Mouse (Mus musculus): ENCODE results near the gene Gm49321. TPM values are rescaled to one million over a fixed set of nuclear protein-coding genes. Genes with fewer than 3 reads are reported as not detected.
A peak's percentile ranks its signal among the peaks of the same experiment; 100 is the strongest.

The Gm49321 gene
- polyA plus RNA-seq, 1 experiment from 2014 or later, result 9.4 TPM

DNA sequence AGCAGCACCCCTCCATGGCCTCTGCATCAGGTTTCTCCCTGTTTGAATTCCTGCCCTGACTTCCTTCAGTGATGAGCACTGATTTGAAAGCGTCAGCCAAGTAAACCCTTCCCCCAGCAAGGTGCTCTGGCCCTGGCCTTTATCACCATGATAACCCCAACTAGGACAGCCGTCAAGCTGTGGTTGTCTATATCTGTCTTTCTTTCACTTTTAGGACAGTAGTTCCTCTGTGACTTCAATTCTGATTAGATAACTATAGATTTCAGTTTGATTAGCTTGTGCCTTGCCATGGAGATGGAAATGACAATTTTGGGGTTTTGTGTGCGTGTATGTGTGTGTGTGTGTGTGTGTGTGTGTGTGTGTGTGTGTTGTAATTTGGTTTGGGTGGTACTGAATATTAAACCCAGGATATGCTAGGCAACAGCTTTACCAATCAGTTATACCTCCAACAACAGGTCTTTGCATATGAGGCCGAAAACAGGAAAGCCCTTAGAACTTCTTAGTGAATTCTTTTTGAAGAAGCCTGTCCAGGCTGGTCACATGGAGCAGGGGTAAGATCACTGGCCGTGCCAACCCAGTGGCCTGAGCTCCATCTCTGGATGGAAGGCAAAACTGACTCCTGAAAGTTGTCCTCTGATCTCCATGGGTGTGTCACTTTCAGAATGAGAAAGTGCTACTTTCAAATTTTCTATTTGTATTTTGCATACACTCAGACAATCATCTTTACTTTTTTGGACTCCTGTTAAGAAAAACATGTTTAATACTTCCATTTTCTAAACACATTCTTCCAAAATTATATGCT lies 33.1 kb upstream of the Gm49321 start:
- H3K27ac ChIP-seq (ENCODE audit: low read depth), result no peak overlapping the region
- H3K4me3 ChIP-seq (ENCODE audit: low read depth, low read length), result no peak overlapping the region
- H3K36me3 ChIP-seq (ENCODE audit: control insufficient read depth, insufficient read depth, low read length), result no peaks in the 10 kb centered on the region
- no peak overlapping the region for H3K9ac ChIP-seq (ENCODE audit: low read length)
- H3K9me3 ChIP-seq (ENCODE audit: control insufficient read depth, low read length), result no peaks in the 10 kb centered on the region
- WGBS, result 76% methylated on average over 5 of the region's 5 CpGs
- ATAC-seq (replicated peaks; ENCODE audit: low FRiP score, low TSS enrichment, low read depth) (no peak), DNase-seq (ENCODE audit: low spot score) (no peak)
- no peaks in the 10 kb centered on the region for H3K27me3 ChIP-seq (replicated peaks; ENCODE audit: control insufficient read depth, insufficient read depth, low read length)
- H3K4me1 ChIP-seq (replicated peaks; ENCODE audit: control insufficient read depth, insufficient read depth, low read length), result 0 out of 2 replicates have a peak, but pooled peaks cover 7% of the 10 kb centered on the region
- H3K4me2 ChIP-seq (ENCODE audit: low read length), result no peak overlapping the region

DNA sequence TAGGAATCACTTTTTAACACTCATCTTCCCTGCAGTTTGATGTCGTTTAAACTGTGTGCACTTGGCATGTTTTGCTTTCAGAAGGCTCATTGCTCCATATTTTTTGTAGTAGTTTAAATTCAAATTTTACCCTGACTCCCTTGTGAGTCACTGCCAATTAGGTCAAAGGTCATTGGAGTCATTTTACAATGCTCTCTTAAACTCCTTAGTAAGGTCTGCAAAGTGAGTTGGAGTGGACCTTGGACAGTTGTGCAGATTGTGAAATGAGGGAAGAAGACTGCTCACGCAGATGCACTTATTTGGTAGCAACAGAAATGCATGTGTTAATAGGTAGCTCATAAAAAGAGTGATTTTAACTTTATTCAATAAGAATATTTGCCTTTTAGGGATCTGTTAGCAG lies 32.4 kb upstream of the Gm49321 start:
- ATAC-seq (replicated peaks; ENCODE audit: low FRiP score, low TSS enrichment, low read depth) (no peak), DNase-seq (ENCODE audit: low spot score) (no peak)
- H3K4me1 ChIP-seq (replicated peaks; ENCODE audit: control insufficient read depth, insufficient read depth, low read length), result peaks cover 7% of the 10 kb centered on the region; the same call in 1 of the 2 replicates
- H3K4me2 ChIP-seq (ENCODE audit: low read length), result no peak overlapping the region
- no peak overlapping the region for H3K9ac ChIP-seq (ENCODE audit: low read length)
- no peaks in the 10 kb centered on the region for H3K9me3 ChIP-seq (ENCODE audit: control insufficient read depth, low read length)
- WGBS, result 34% methylated on average over 2 of the region's 2 CpGs
- no peak overlapping the region for H3K4me3 ChIP-seq (ENCODE audit: low read depth, low read length)
- H3K27ac ChIP-seq (ENCODE audit: low read depth), result no peak overlapping the region
- no peaks in the 10 kb centered on the region for H3K36me3 ChIP-seq (ENCODE audit: control insufficient read depth, insufficient read depth, low read length)
- no peaks in the 10 kb centered on the region for H3K27me3 ChIP-seq (replicated peaks; ENCODE audit: control insufficient read depth, insufficient read depth, low read length)

DNA sequence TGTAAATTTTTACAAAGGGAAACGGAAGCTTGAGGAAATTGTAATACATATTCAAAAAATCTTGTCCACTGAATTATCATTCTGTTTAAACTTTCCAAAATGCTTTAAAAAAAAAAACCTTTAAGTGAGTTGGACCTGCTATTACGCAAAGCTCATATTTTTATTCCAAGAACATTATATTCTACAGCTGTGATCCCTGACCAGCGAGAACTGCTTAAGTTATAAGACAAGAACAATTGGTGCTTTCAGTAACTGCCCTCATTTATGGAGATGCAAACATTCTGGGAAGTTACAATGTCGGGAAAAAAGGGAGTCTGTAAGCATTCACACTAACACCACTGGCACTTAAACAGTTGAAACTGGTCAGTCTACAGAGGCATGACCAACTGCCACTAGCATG lies 31.9 kb upstream of the Gm49321 start:
- Histone ChIP-seq H3K9ac (ENCODE audit: low read length) (no peak overlapping the region), H3K4me1 (replicated peaks; ENCODE audit: control insufficient read depth, insufficient read depth, low read length) (peaks cover 10% of the 10 kb centered on the region), H3K4me2 (ENCODE audit: low read length) (no peak overlapping the region), H3K9me3 (ENCODE audit: control insufficient read depth, low read length) (no peaks in the 10 kb centered on the region), H3K36me3 (ENCODE audit: control insufficient read depth, insufficient read depth, low read length) (no peaks in the 10 kb centered on the region), H3K27ac (ENCODE audit: low read depth) (no peak overlapping the region), H3K4me3 (ENCODE audit: low read depth, low read length) (no peak overlapping the region), H3K27me3 (replicated peaks; ENCODE audit: control insufficient read depth, insufficient read depth, low read length) (no peaks in the 10 kb centered on the region)
- DNase-seq (ENCODE audit: low spot score) (no peak), ATAC-seq (replicated peaks; ENCODE audit: low FRiP score, low TSS enrichment, low read depth) (no peak)
- 68% methylated on average over 4 of the region's 4 CpGs for WGBS

DNA sequence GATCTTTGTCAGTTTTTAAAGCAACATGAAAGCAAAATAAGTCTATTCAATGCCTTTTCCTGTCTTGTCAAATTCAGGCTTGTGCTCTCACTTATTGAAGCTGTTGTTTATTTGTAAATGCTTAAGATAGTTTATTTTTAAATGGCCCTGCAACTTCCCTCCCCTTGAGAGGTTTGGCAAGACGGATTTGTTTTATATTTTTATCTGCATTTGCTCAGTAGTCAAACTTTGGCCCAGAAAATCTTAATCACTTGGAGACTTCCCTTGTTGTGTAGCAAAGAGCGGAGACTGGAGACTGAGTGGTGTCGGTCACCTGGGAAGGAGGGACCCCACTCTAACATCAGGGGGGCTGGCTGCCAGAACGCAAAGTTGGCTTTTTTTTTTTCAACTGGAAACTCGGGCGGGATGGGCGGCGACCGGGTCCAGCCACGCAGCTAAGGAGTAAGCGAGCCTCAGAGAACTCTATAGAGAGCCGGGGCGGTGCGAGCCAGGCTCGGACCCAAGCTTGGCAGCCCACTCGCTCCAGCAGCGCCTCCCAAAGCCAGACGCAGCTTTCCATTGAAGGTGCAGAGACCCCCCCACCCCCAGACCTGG lies 30.3 kb upstream of the Gm49321 start:
- peak overlapping the region; percentile 71 for H3K27ac ChIP-seq (ENCODE audit: low read depth)
- no peaks in the 10 kb centered on the region for H3K9me3 ChIP-seq (ENCODE audit: control insufficient read depth, low read length)
- peaks cover 16% of the 10 kb centered on the region for H3K4me1 ChIP-seq (replicated peaks; ENCODE audit: control insufficient read depth, insufficient read depth, low read length)
- no peak for DNase-seq (ENCODE audit: low spot score)
- H3K4me3 ChIP-seq (ENCODE audit: low read depth, low read length), result peak overlapping the region; percentile 38
- H3K27me3 ChIP-seq (replicated peaks; ENCODE audit: control insufficient read depth, insufficient read depth, low read length), result no peaks in the 10 kb centered on the region
- WGBS, result 1% methylated on average over 18 of the region's 18 CpGs
- H3K36me3 ChIP-seq (ENCODE audit: control insufficient read depth, insufficient read depth, low read length), result no peaks in the 10 kb centered on the region
- ATAC-seq (replicated peaks; ENCODE audit: low FRiP score, low TSS enrichment, low read depth), result no peak
- H3K9ac ChIP-seq (ENCODE audit: low read length), result peak overlapping the region; percentile 49
- peak overlapping the region; percentile 61 for H3K4me2 ChIP-seq (ENCODE audit: low read length)

DNA sequence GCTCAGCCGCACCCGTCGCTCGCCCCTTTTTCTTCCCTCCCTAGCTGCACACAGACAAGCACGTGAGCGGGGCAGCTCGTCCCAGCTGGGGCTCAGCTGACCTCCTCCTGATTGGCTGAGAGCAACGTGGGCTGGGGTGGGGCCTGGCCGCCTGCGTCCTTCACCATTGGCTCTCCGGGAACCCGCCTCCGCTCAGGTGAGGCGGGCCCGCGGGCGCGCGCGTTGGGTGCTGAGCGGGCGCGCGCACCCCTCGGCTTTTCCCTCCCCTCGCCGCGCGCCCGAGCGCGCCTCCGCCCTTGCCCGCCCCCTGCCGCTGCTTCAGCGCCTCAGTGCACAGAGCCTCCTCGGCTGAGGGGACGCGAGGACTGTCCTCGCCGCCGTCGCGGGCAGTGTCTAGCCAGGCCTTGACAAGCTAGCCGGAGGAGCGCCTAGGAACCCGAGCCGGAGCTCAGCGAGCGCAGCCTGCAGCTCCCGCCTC lies 29.7 kb upstream of the Gm49321 start:
- Histone ChIP-seq H3K9ac (ENCODE audit: low read length) (peak overlapping the region; percentile 99), H3K27ac (ENCODE audit: low read depth) (peak overlapping the region; percentile 99), H3K4me2 (ENCODE audit: low read length) (peak overlapping the region; percentile 61), H3K27me3 (replicated peaks; ENCODE audit: control insufficient read depth, insufficient read depth, low read length) (no peaks in the 10 kb centered on the region), H3K4me3 (ENCODE audit: low read depth, low read length) (peak overlapping the region; percentile 96), H3K36me3 (ENCODE audit: control insufficient read depth, insufficient read depth, low read length) (no peaks in the 10 kb centered on the region), H3K9me3 (ENCODE audit: control insufficient read depth, low read length) (no peaks in the 10 kb centered on the region), H3K4me1 (replicated peaks; ENCODE audit: control insufficient read depth, insufficient read depth, low read length) (peaks cover 16% of the 10 kb centered on the region)
- WGBS, result under 1% methylated on average over 39 of the region's 51 CpGs
- ATAC-seq (replicated peaks; ENCODE audit: low FRiP score, low TSS enrichment, low read depth) (peak; percentile 99), DNase-seq (ENCODE audit: low spot score) (peak; percentile 98)

DNA sequence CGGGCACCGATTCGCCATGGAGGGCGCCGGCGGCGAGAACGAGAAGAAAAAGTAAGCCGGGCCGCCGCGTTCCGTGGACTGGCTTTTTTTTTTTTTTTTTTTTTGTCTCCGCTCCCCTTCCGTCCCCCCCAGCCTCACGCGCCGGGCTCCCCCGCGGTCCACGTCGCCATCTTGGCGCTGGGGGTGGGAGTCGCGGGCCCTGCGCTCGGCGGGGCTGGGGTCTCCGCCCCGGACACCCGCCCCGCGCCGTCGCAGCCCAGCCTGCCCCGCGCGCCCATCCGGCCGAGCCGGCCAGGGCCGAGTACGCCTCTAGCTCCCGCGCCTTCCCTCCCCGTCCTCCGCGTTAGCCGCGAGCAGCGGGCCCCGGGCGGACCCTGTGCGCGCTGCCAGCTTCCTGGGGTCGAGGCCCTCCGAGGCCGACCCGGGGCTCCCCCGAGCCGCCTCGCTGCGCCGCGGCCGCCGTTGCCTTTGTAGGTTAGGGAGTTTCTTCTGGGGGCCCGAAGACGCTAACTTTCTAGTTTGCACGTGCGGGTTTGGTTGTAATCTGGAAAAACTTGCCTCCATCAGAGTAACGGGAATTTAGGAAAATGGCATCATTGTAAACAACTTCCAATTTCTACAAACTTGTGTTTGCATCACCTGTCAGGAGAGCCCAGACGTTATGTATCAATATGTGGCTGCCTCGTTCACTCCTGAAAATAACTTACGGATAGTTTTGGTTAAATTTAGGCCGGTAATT lies 29.0 kb upstream of the Gm49321 start:
- under 1% methylated on average over 67 of the region's 76 CpGs for WGBS
- no peaks in the 10 kb centered on the region for H3K27me3 ChIP-seq (replicated peaks; ENCODE audit: control insufficient read depth, insufficient read depth, low read length)
- DNase-seq (ENCODE audit: low spot score) (peak; percentile 81), ATAC-seq (replicated peaks; ENCODE audit: low FRiP score, low TSS enrichment, low read depth) (peak; percentile 70)
- H3K9ac ChIP-seq (ENCODE audit: low read length), result peak overlapping the region; percentile 99
- no peaks in the 10 kb centered on the region for H3K9me3 ChIP-seq (ENCODE audit: control insufficient read depth, low read length)
- H3K4me1 ChIP-seq (replicated peaks; ENCODE audit: control insufficient read depth, insufficient read depth, low read length), result peaks cover 16% of the 10 kb centered on the region
- H3K36me3 ChIP-seq (ENCODE audit: control insufficient read depth, insufficient read depth, low read length), result no peaks in the 10 kb centered on the region
- H3K4me3 ChIP-seq (ENCODE audit: low read depth, low read length), result peak overlapping the region; percentile 96
- H3K27ac ChIP-seq (ENCODE audit: low read depth), result peak overlapping the region; percentile 99
- H3K4me2 ChIP-seq (ENCODE audit: low read length), result peak overlapping the region; percentile 58

DNA sequence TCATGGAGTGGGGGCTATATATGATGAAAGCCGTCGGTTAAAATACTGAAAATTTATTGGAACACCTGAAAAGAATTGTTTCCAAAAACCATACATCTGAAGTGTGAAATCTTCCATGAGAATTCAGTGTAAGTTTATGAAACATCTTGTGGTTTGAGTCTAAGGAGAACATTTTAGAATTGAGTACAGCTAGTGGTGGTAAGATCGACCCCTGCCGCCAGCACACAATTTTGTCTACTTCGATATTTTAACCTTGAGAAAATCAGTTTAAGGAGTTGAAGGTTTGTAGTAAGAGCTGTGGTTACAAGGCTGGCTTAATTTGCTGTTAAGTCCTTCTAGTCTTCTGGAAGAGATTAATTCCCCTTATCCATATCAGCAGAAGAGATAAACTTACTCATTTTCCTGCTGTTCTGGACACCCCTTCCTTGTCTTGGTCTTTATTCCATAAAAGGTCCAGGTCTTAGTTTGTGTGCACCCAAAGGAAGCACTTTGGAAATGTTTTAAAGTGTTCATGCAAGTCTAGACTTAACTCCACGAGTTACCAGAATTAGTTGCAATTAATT lies 28.4 kb upstream of the Gm49321 start:
- Histone ChIP-seq H3K27me3 (replicated peaks; ENCODE audit: control insufficient read depth, insufficient read depth, low read length) (no peaks in the 10 kb centered on the region), H3K27ac (ENCODE audit: low read depth) (no peak overlapping the region)
- WGBS, result 3% methylated on average over 6 of the region's 6 CpGs

DNA sequence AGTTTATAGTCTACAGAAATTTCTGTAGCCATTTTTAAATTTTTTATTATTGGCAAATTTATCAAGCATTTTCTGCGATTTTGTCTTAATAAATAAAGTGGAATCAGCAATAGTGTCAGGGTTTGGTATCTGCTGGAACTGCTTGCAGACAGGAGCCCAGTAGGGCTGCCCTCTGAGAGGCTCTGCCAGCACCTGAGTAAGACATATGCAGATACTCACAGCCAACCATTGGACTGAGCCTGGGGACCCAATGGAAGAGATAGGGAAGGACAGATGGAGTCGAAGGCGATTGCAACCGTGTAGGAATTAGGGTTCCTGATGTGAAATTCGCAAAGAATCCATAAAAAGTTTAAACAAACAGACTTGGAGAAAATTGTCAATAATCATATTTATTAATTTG lies 19.0 kb upstream of the Gm49321 start:
- H3K27ac ChIP-seq (ENCODE audit: low read depth), result no peak overlapping the region
- WGBS, result 89% methylated on average over 5 of the region's 5 CpGs
- H3K27me3 ChIP-seq (replicated peaks; ENCODE audit: control insufficient read depth, insufficient read depth, low read length), result no peaks in the 10 kb centered on the region
- no peaks in the 10 kb centered on the region for H3K4me1 ChIP-seq (replicated peaks; ENCODE audit: control insufficient read depth, insufficient read depth, low read length)
- no peaks in the 10 kb centered on the region for H3K36me3 ChIP-seq (ENCODE audit: control insufficient read depth, insufficient read depth, low read length)
- no peak for ATAC-seq (replicated peaks; ENCODE audit: low FRiP score, low TSS enrichment, low read depth)
- no peak overlapping the region for H3K4me3 ChIP-seq (ENCODE audit: low read depth, low read length)
- no peaks in the 10 kb centered on the region for H3K9me3 ChIP-seq (ENCODE audit: control insufficient read depth, low read length)
- H3K9ac ChIP-seq (ENCODE audit: low read length), result no peak overlapping the region
- no peak for DNase-seq (ENCODE audit: low spot score)
- H3K4me2 ChIP-seq (ENCODE audit: low read length), result no peak overlapping the region

More for the DNA sequence above, 28.4 kb upstream of the Gm49321 start:
- H3K4me1 ChIP-seq (replicated peaks; ENCODE audit: control insufficient read depth, insufficient read depth, low read length), result peaks cover 16% of the 10 kb centered on the region
- H3K36me3 ChIP-seq (ENCODE audit: control insufficient read depth, insufficient read depth, low read length), result no peaks in the 10 kb centered on the region
- peak overlapping the region; percentile 58 for H3K4me2 ChIP-seq (ENCODE audit: low read length)
- no peaks in the 10 kb centered on the region for H3K9me3 ChIP-seq (ENCODE audit: control insufficient read depth, low read length)
- no peak for ATAC-seq (replicated peaks; ENCODE audit: low FRiP score, low TSS enrichment, low read depth)
- no peak for DNase-seq (ENCODE audit: low spot score)
- H3K9ac ChIP-seq (ENCODE audit: low read length), result peak overlapping the region; percentile 99
- peak overlapping the region; percentile 96 for H3K4me3 ChIP-seq (ENCODE audit: low read depth, low read length)

All from intestine, embryonic 14.5 days (tissue).